In genomic region chr1:157888573-157888972, GRCm38 (mm10) we compare ENCODE assay signal across 13 mouse cellular contexts.
A peak's percentile ranks its signal among the peaks of the same experiment; 100 is the strongest.
DNase-seq lines count a peak whose midpoint lies in the region; ATAC-seq and TF ChIP-seq lines count a peak whose summit lies in the region.
"Had no signal": no experiment of that assay in that cellular context is flagged by ENCODE, and none has a peak within 500 bp of the region (broad histone marks: within the 10 kb centered on the region; RNA-seq: fewer than 3 reads in every experiment).

No protein-coding gene starts in this region.

- H3K27ac ChIP-seq in midbrain, embryonic 11.5 days (ENCODE audit: low read depth, low read length): no peak overlapping the region
- H3K27ac ChIP-seq: kidney, embryonic 15.5 days; liver, embryonic 12.5 days; midbrain, embryonic 12.5 days had no signal

- no peak for TF ChIP-seq POLR2A in brain, embryonic 14.5 days (IDR thresholded peaks at IDR 0.05; ENCODE audit: borderline replicate concordance, extremely low read depth, insufficient read depth, insufficient read length, poor library complexity, severe bottlenecking)

- DNase-seq in brain, adult 2 months (ENCODE audit: low read depth, low spot score): peak; percentile 78
- DNase-seq in brain, embryonic 14.5 days (ENCODE audit: low read depth): peak; percentile 80
- DNase-seq in layer of hippocampus, adult 8-10 months (ENCODE audit: low spot score in 2 of 2): peak; percentile 53 to 59
- DNase-seq in left cerebral cortex, postnatal 25 days (ENCODE audit: low spot score in 2 of 2): peak; percentile 40 to 79
- no peak for DNase-seq in kidney, adult 9 months
- DNase-seq in heart, postnatal 36 days: no peak
- DNase-seq in midbrain, embryonic 11.5 days (ENCODE audit: low spot score, missing footprints): no peak
- DNase-seq: cerebellum, postnatal 25 days; thymus, postnatal 36 days had no signal

- H3K27me3 ChIP-seq in midbrain, embryonic 11.5 days (ENCODE audit: control insufficient read depth, insufficient read depth, low read length): no peaks in the 10 kb centered on the region
- H3K27me3 ChIP-seq: CH12.LX; kidney, embryonic 15.5 days; liver, embryonic 12.5 days; midbrain, embryonic 12.5 days had no signal

- no peaks in the 10 kb centered on the region for H3K9me3 ChIP-seq in midbrain, embryonic 11.5 days (ENCODE audit: control insufficient read depth, low read length)
- H3K9me3 ChIP-seq: kidney, embryonic 15.5 days; liver, embryonic 12.5 days; midbrain, embryonic 12.5 days had no signal

- no peak for TF ChIP-seq CTCF in brain, embryonic 14.5 days (IDR thresholded peaks at IDR 0.05; ENCODE audit: borderline replicate concordance, extremely low read depth, insufficient read depth, insufficient read length)

- H3K9ac ChIP-seq in midbrain, embryonic 11.5 days (ENCODE audit: low read length): no peak overlapping the region
- H3K9ac ChIP-seq: kidney, embryonic 15.5 days; liver, embryonic 12.5 days; midbrain, embryonic 12.5 days had no signal

- ATAC-seq in midbrain, embryonic 11.5 days (ENCODE audit: low FRiP score): no peak
- ATAC-seq: liver, embryonic 12.5 days had no signal

- intact Hi-C loops in left cerebral cortex, postnatal 25 days (cut with DNase I): loop anchor here (5.0 kb wide), 1 partner anchor 304 kb away; no protein-coding TSS in a partner anchor
- intact Hi-C loops in heart, postnatal 36 days (cut with DNase I): no loop called here

- no peak overlapping the region for H3K4me2 ChIP-seq in midbrain, embryonic 11.5 days
- H3K4me2 ChIP-seq: kidney, embryonic 15.5 days; liver, embryonic 12.5 days; midbrain, embryonic 12.5 days had no signal

- H3K4me1 ChIP-seq in midbrain, embryonic 11.5 days (ENCODE audit: control insufficient read depth, insufficient read depth, low read length): no peaks in the 10 kb centered on the region
- H3K4me1 ChIP-seq: liver, embryonic 12.5 days had no signal

- H3K36me3 ChIP-seq in midbrain, embryonic 11.5 days (ENCODE audit: control insufficient read depth, insufficient read depth, low read length): no peaks in the 10 kb centered on the region
- H3K36me3 ChIP-seq: kidney, embryonic 15.5 days; liver, embryonic 12.5 days; midbrain, embryonic 12.5 days had no signal

- H3K4me3 ChIP-seq in midbrain, embryonic 11.5 days (ENCODE audit: low read depth, low read length): no peak overlapping the region
- H3K4me3 ChIP-seq: kidney, embryonic 15.5 days; liver, embryonic 12.5 days; midbrain, embryonic 12.5 days had no signal

- WGBS in midbrain, embryonic 11.5 days: 84% methylated on average over 7 of the region's 7 CpGs

Comparison
In these comparisons a context has a peak if more than half of its experiments do, and no peak if none do; other contexts are left out.
1. DNase-seq: peak in brain, adult 2 months (single experiment), brain, embryonic 14.5 days (single experiment), layer of hippocampus, adult 8-10 months (2 of 2) and left cerebral cortex, postnatal 25 days (2 of 2); none in kidney, adult 9 months (single experiment), heart, postnatal 36 days (0 of 2) and midbrain, embryonic 11.5 days (single experiment).